Mouse (Mus musculus): ENCODE measurements around the gene Prg4. TPM values are rescaled to one million over a fixed set of nuclear protein-coding genes. Genes with fewer than 3 reads are reported as not detected.

The Prg4 gene
- polyA plus RNA-seq, 1 experiment from 2014 or later, result 0.77 TPM

DNA sequence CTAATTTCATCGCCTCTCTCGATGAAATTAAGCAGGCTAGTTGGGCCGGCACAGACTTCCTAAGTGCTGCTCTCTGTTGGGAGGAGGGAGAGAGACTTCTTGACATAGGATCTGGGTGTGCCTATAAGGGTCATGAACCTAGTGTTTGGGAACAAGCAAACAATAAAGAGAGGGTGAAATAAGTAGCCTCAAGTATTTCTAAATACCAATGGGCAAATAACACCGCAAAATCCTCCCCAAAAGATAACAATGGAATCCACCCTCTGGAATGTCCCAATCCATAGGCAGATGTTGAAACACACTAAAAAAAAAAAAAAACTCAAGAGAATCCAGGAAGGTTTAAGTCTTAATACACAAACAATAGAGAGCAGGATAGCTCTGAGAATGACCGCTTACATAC is 2.9 kb downstream of the Prg4 start:
- Histone ChIP-seq H3K4me1 (no peaks in the 10 kb centered on the region), H3K4me2 (no peak overlapping the region), H3K36me3 (ENCODE audit: poor library complexity, severe bottlenecking) (no peaks in the 10 kb centered on the region), H3K9me3 (replicated peaks) (no peaks in the 10 kb centered on the region), H3K27me3 (no peaks in the 10 kb centered on the region), H3K27ac (no peak overlapping the region), H3K4me3 (no peak overlapping the region), H3K9ac (no peak overlapping the region)
- 90% methylated on average over 5 of the region's 5 CpGs for WGBS
- no peak for ATAC-seq

DNA sequence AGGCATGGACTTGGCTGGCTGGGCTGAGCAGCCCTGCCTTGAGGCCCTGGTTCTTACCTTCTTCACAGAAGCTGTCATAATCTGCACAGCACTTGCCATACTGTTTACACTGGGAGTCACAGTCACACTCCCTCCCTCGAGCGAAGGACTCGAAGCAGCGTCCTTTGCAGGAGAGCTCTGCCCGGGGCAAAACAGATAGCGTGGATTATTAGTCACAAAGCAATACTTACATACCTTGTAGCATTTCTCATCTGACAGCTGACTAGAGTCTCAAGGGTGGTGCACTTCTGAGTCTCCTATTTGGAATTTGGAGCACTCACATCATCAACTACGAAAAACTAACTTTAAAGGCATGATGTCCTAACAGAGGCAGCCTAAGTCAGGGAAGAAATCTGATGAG is 5.4 kb downstream of the Prg4 start:
- Histone ChIP-seq H3K27me3 (no peaks in the 10 kb centered on the region), H3K4me2 (no peak overlapping the region), H3K4me3 (no peak overlapping the region), H3K27ac (no peak overlapping the region), H3K36me3 (ENCODE audit: poor library complexity, severe bottlenecking) (no peaks in the 10 kb centered on the region), H3K4me1 (no peaks in the 10 kb centered on the region), H3K9ac (no peak overlapping the region), H3K9me3 (replicated peaks) (no peaks in the 10 kb centered on the region)
- no peak for ATAC-seq
- WGBS, result 89% methylated on average over 7 of the region's 7 CpGs

DNA sequence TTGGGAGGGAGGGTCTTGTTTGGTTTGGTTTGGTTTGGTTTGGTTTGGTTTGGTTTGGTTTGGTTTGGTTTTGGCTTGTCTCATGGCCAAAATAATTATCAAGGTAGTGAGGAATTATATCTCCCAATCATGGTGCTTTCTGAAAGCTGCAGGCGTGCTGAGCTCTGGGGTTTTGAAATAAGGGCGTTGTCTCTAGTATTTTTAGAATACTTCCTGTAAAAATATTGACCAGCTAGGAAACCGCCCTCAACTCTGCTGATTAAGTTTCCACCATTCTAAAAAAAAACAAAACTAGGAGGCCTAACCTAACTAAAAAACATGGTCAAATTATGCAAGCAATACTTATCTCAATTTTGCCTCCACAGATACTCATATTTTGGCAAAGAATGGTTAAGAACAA is 6.4 kb downstream of the Prg4 start:
- no peak overlapping the region for H3K9ac ChIP-seq
- H3K4me3 ChIP-seq, result no peak overlapping the region
- no peaks in the 10 kb centered on the region for H3K36me3 ChIP-seq (ENCODE audit: poor library complexity, severe bottlenecking)
- no peak for ATAC-seq
- no peaks in the 10 kb centered on the region for H3K9me3 ChIP-seq (replicated peaks)
- no peak overlapping the region for H3K4me2 ChIP-seq
- H3K4me1 ChIP-seq, result no peaks in the 10 kb centered on the region
- 90% methylated on average over 3 of the region's 3 CpGs for WGBS
- no peaks in the 10 kb centered on the region for H3K27me3 ChIP-seq
- no peak overlapping the region for H3K27ac ChIP-seq

DNA sequence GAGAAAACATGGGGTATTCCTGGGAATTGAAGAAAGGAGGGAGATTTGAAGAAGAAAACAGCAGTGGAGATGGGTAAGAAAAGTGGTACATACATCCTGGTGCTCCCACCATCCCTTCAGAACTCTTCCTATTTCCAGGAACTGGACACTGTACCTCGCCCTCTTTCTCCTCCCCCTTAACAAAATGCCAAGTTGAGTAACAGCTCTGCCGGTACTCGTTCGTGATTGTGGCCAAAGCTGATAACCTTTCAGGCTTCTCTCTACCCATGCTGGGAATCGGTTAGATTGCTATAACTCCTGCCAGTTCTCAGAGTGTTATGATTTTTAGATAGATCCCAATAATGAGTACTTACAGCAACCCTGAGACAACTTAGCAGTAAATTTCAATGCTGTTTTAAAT is 7.0 kb downstream of the Prg4 start:
- Histone ChIP-seq H3K27ac (no peak overlapping the region), H3K9me3 (replicated peaks) (no peaks in the 10 kb centered on the region), H3K4me2 (no peak overlapping the region), H3K36me3 (ENCODE audit: poor library complexity, severe bottlenecking) (no peaks in the 10 kb centered on the region), H3K9ac (no peak overlapping the region), H3K4me3 (no peak overlapping the region), H3K27me3 (no peaks in the 10 kb centered on the region), H3K4me1 (no peaks in the 10 kb centered on the region)
- 88% methylated on average over 5 of the region's 5 CpGs for WGBS
- no peak for ATAC-seq

DNA sequence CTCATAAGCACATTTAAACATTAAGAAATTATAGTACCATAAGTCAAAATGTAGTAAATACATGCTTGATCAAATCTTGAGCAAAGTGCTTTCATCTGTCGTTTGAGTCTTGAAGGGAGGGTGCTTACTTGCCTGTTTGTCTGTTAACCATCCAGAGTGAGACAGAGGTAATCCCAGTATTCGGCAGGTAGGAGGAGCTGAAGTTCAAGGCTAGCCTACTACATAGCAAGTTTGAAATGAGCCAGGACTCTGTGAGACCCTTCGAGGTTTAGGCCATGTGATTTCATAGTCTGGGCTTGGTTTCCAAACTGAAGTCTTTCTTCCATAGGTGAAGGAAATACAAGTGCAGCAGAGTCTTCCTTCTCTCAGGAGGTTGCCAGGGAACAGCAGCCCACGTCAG is 24.2 kb downstream of the Prg4 start:
- no peaks in the 10 kb centered on the region for H3K9me3 ChIP-seq (replicated peaks)
- no peak overlapping the region for H3K27ac ChIP-seq
- H3K4me1 ChIP-seq, result no peaks in the 10 kb centered on the region
- peaks cover 75% of the 10 kb centered on the region for H3K36me3 ChIP-seq (ENCODE audit: poor library complexity, severe bottlenecking)
- no peak for ATAC-seq
- no peak overlapping the region for H3K9ac ChIP-seq
- no peaks in the 10 kb centered on the region for H3K27me3 ChIP-seq
- H3K4me3 ChIP-seq, result no peak overlapping the region
- no peak overlapping the region for H3K4me2 ChIP-seq
- WGBS, result 85% methylated on average over 4 of the region's 4 CpGs

DNA sequence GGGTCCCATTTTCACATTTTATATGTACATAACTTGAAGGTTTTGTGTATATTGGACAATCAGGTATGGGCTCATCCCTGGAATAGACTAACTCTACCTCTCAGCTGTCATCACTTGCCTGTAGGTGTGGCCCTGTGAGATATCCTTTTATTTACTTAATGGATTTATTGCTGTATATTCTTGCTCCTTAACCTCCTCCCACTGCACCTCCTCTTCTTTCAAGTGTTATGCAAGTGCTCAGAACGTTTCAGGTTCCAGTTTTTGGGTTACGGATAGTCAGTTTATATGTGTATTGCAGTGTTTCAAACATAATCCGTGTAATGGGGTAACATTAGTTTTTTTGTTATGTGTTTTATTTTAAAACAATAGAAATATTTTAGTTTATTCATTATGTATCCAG is 27.3 kb downstream of the Prg4 start:
- peaks cover 77% of the 10 kb centered on the region for H3K36me3 ChIP-seq (ENCODE audit: poor library complexity, severe bottlenecking)

DNA sequence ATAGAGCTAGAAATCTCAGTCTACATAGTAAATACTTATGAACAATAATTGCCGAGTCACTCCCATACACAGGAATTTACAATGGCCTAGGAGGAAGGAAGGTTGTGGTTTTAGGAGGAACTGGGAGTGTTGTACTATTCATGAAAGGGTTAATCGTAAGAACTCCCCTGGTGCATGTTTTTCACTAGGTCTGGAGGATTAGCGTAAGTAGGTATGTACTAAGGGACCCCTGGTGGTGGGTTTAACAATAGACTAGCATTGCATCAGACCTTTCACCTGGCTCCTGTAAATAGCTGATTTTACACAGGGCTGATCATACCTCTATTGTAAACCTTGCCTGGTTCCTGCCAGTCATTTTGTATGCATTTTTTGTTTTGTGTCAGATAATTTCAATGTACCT is 39.7 kb downstream of the Prg4 start:
- Histone ChIP-seq H3K4me1 (no peaks in the 10 kb centered on the region), H3K27me3 (no peaks in the 10 kb centered on the region), H3K4me2 (no peak overlapping the region), H3K27ac (no peak overlapping the region), H3K4me3 (no peak overlapping the region), H3K9me3 (replicated peaks) (no peaks in the 10 kb centered on the region), H3K36me3 (ENCODE audit: poor library complexity, severe bottlenecking) (peaks cover 84% of the 10 kb centered on the region), H3K9ac (no peak overlapping the region)
- 44% methylated on average over 3 of the region's 3 CpGs for WGBS
- no peak for ATAC-seq

More for the DNA sequence above, 27.3 kb downstream of the Prg4 start:
- Histone ChIP-seq H3K9ac (no peak overlapping the region), H3K9me3 (replicated peaks) (no peaks in the 10 kb centered on the region), H3K4me3 (no peak overlapping the region), H3K27me3 (no peaks in the 10 kb centered on the region), H3K27ac (no peak overlapping the region), H3K4me1 (no peaks in the 10 kb centered on the region), H3K4me2 (no peak overlapping the region)
- WGBS, result 93% methylated on average over 3 of the region's 3 CpGs
- no peak for ATAC-seq

DNA sequence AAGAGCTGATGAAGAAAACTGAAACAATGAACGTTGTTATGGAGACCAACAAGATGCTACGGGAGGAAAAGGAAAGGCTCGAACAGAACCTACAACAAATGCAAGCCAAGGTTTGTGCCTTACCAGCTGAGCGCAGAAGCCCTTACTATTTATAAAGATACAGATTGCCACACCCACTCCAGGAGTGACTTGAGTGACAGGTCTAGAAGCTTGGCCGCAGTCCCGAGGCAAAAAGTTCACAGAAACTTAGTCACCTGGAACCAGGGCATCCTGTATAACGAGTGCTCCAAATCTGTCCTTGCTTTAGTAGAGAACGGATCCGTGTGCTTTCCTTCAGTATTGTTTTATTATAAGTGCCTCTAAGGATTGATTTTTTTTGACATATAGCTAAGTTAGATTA is 40.3 kb downstream of the Prg4 start:
- Histone ChIP-seq H3K4me1 (no peaks in the 10 kb centered on the region), H3K4me2 (no peak overlapping the region), H3K27ac (no peak overlapping the region), H3K9me3 (replicated peaks) (no peaks in the 10 kb centered on the region), H3K36me3 (ENCODE audit: poor library complexity, severe bottlenecking) (peaks cover 80% of the 10 kb centered on the region), H3K27me3 (no peaks in the 10 kb centered on the region), H3K9ac (no peak overlapping the region), H3K4me3 (no peak overlapping the region)
- 85% methylated on average over 9 of the region's 9 CpGs for WGBS
- no peak for ATAC-seq

DNA sequence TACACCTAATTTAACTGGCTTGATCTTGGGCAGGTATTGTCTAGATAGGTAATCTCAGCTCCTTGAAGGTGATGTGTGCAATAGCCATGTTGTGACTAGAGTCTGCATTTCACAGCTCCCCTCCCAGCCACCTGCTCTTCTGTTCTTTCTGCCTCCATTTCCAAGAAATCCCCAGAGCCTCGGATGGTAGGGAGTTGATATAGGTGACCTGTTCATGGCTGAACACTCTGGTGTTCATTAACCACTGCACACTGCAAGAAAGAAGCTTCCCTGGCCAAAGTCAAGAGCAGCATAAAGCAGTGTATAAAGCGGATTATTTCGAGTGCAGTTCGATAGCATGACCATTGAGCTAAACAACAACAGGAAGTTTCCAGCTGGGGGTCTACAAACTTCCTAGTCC is 47.5 kb downstream of the Prg4 start:
- no peak overlapping the region for H3K27ac ChIP-seq
- H3K4me3 ChIP-seq, result no peak overlapping the region

DNA sequence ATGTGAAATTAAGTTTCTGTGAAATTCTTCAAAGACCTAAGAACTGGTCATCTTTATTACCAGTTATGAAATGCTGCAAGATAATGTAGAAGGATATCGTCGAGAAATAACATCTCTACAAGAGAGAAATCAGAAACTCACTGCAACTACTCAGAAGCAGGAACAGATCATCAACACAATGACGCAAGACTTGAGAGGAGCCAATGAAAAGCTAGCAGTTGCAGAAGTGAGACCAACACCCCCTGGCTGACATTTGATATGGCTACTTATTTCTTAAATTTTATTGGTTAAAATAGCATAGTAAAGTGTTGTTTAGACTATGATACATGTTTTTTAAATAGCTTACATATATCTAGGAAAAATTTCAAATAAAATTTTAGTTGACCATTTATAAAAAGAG is 50.0 kb downstream of the Prg4 start:
- H3K9me3 ChIP-seq (replicated peaks), result no peaks in the 10 kb centered on the region
- no peaks in the 10 kb centered on the region for H3K27me3 ChIP-seq
- no peaks in the 10 kb centered on the region for H3K4me1 ChIP-seq
- WGBS, result 98% methylated on average over 3 of the region's 3 CpGs
- no peak overlapping the region for H3K9ac ChIP-seq
- H3K4me3 ChIP-seq, result no peak overlapping the region
- no peak for ATAC-seq
- H3K4me2 ChIP-seq, result no peak overlapping the region
- H3K27ac ChIP-seq, result no peak overlapping the region
- H3K36me3 ChIP-seq (ENCODE audit: poor library complexity, severe bottlenecking), result peaks cover 72% of the 10 kb centered on the region

More for the DNA sequence above, 47.5 kb downstream of the Prg4 start:
- peaks cover 73% of the 10 kb centered on the region for H3K36me3 ChIP-seq (ENCODE audit: poor library complexity, severe bottlenecking)
- no peak overlapping the region for H3K9ac ChIP-seq
- no peaks in the 10 kb centered on the region for H3K4me1 ChIP-seq
- WGBS, result 94% methylated on average over 4 of the region's 4 CpGs
- H3K27me3 ChIP-seq, result no peaks in the 10 kb centered on the region
- H3K9me3 ChIP-seq (replicated peaks), result no peaks in the 10 kb centered on the region
- no peak for ATAC-seq
- no peak overlapping the region for H3K4me2 ChIP-seq

DNA sequence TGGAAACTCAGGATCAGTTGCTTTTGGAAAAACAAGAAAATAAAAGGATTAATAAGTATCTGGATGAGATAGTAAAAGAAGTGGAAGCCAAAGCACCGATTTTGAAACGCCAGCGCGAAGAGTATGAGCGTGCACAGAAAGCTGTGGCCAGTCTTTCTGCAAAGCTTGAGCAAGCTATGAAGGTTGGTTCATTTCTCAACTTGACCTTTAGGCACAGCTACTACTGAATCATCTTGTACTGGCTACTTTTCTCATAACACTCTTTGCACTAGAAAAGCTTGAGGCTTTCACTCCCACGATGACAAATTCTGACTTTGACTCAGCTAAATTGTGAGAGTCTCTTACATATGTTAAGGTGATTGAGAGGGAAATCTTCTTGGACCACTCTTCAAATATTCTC is 56.0 kb downstream of the Prg4 start:
- Histone ChIP-seq H3K4me1 (no peaks in the 10 kb centered on the region), H3K9me3 (replicated peaks) (no peaks in the 10 kb centered on the region), H3K27me3 (no peaks in the 10 kb centered on the region), H3K4me3 (no peak overlapping the region), H3K4me2 (no peak overlapping the region), H3K36me3 (ENCODE audit: poor library complexity, severe bottlenecking) (peaks cover 79% of the 10 kb centered on the region), H3K27ac (no peak overlapping the region), H3K9ac (no peak overlapping the region)
- ATAC-seq, result no peak
- 97% methylated on average over 6 of the region's 6 CpGs for WGBS

DNA sequence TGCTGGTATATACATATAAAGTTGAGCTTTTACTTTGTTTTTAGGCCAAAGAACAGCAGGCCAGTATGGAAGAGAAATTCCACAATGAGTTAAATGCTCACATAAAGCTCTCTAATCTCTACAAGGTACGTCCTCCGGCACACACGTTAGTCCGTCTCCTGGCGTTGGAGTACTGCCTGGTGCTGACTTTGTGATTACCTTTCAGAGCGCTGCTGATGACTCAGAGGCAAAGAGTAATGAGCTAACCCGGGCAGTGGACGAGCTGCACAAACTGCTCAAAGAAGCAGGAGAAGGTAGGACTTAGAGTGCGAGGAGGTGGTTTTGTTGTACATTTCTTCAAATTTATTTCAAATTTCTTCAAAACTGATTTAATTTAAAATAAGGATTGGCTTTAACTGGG is 58.7 kb downstream of the Prg4 start:
- Histone ChIP-seq H3K27ac (no peak overlapping the region), H3K9ac (no peak overlapping the region), H3K36me3 (ENCODE audit: poor library complexity, severe bottlenecking) (peaks cover 75% of the 10 kb centered on the region), H3K4me3 (no peak overlapping the region), H3K9me3 (replicated peaks) (no peaks in the 10 kb centered on the region), H3K4me1 (no peaks in the 10 kb centered on the region), H3K4me2 (no peak overlapping the region), H3K27me3 (no peaks in the 10 kb centered on the region)
- no peak for ATAC-seq
- WGBS, result 93% methylated on average over 9 of the region's 9 CpGs

DNA sequence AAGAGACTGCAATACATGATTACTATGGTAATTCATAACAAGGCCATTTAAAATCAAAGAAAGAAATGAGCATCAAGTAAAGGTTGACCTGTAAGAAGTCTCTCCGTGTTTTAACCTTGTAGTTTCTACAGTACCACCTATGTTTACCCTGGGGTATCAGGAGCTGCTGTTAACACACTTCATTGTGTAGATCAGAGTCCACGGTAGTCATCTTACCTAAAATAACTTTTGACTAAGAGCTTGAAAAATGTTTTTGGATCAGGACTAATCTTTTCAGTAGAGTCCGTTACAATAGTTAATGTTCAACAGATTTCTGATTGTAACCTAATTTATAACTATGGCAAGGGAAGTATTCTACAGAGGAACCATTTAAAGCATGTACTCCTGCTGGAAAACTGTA is 61.4 kb downstream of the Prg4 start:
- Histone ChIP-seq H3K36me3 (ENCODE audit: poor library complexity, severe bottlenecking) (peaks cover 65% of the 10 kb centered on the region), H3K9me3 (replicated peaks) (no peaks in the 10 kb centered on the region), H3K4me2 (no peak overlapping the region), H3K9ac (no peak overlapping the region), H3K27ac (no peak overlapping the region), H3K4me3 (no peak overlapping the region), H3K4me1 (no peaks in the 10 kb centered on the region), H3K27me3 (no peaks in the 10 kb centered on the region)
- 95% methylated on average over 3 of the region's 3 CpGs for WGBS
- ATAC-seq, result no peak
